Mouse (Mus musculus) inflammation-experienced regulatory T-cells (primary cell): ENCODE measurements around the gene Map6d1. TPM values are rescaled to one million over a fixed set of nuclear protein-coding genes. Genes with fewer than 3 reads are reported as not detected.

Experiments used
- polyA plus RNA-seq, 2 experiments: library from polyadenylated mRNA; unstranded; fragments of 100-300 nt; shearing (Covaris generic); gene quantifications; one replicate each; pipeline ENCODE4 v1.2.1; 2017

The Map6d1 gene
- polyA plus RNA-seq = under 1 TPM in 1 of 2 experiments, not detected in 1; 0.16 TPM

GRCm38 (mm10) chr16:20240468-20241414, at the start of gene Map6d1:
Gene Map6d1, minus strand, starts transcription at chr16:20241358.

Other genes with a start within 250 kb of the Map6d1 start
- gene Klhl24, start 143.8 kb downstream of the Map6d1 start, polyA plus RNA-seq = 10 to 100 TPM; 50.5 to 53.9 TPM
- gene Yeats2, start 100.3 kb downstream of the Map6d1 start, polyA plus RNA-seq = 10 to 100 TPM; 16.2 to 31.3 TPM
- gene Parl, start 61.0 kb upstream of the Map6d1 start, polyA plus RNA-seq = 10 to 100 TPM; 75.1 to 78.1 TPM
- under 1 TPM in 1 of 2 experiments, not detected in 1; 0.21 TPM for gene Cyp2ab1, start 84.0 kb upstream of the Map6d1 start, polyA plus RNA-seq
- gene Abcc5, start 185.0 kb upstream of the Map6d1 start, polyA plus RNA-seq = 10 to 100 TPM; 27.0 to 32.6 TPM